Mouse (Mus musculus) liver, embryonic 14.5 days (tissue): Measurements from ENCODE around the gene C130032M10Rik. TPM values are rescaled to one million over a fixed set of nuclear protein-coding genes. Genes with fewer than 3 reads are reported as not detected.

Experiments
- ATAC-seq: fragments of 200-750 bp; cut with Nextera tagmentation; 2 replicates; pipeline ENCODE4 v1.8.0; 2017; ENCODE audit warnings: moderate number of reproducible peaks, mild to moderate bottlenecking, moderate library complexity; ENCODE audit not compliant: insufficient read depth
- DNase-seq, 3 experiments: peaks; one replicate each; pipeline ENCODE4 v3.0.0-alpha.2; 2012 to 2013; ENCODE audit warnings: low read depth in 3 of 3, low spot score in 3 of 3
- H3K27ac ChIP-seq: fragments of 300-500 bp; sonication (generic); 2 replicates; pipeline ENCODE4 v1.5.1; 2014; ENCODE audit warnings: moderate library complexity, mild to moderate bottlenecking, control low read depth, inconsistent platforms
- H3K27me3 ChIP-seq: fragments of 300-500 bp; sonication (generic); 2 replicates; pipeline ENCODE4 v1.6.1; 2014; ENCODE audit warnings: mild to moderate bottlenecking, low read length, moderate library complexity; ENCODE audit not compliant: control insufficient read depth, insufficient read depth
- H3K36me3 ChIP-seq: fragments of 300-500 bp; sonication (generic); replicated peaks from 2 replicates; pipeline ENCODE4 v1.6.1; 2014; ENCODE audit warnings: low read depth; ENCODE audit not compliant: control insufficient read depth, insufficient read depth
- H3K4me1 ChIP-seq, 2 experiments: fragments of 200-500 bp in 1 of 2; fragments of 300-500 bp in 1 of 2; sonication (generic) in 1 of 2; replicated peaks; 2 replicates each; pipeline ENCODE4 v1.6.1; 2012 to 2014; ENCODE audit warnings: antibody characterized with exemption in 1 of 2, inconsistent platforms in 1 of 2, low read length in 1 of 2; ENCODE audit not compliant: control insufficient read depth in 2 of 2, insufficient read depth in 2 of 2
- H3K4me2 ChIP-seq: fragments of 300-500 bp; sonication (generic); 2 replicates; pipeline ENCODE4 v1.6.1; 2014; ENCODE audit warnings: low read depth, mild to moderate bottlenecking, control low read depth, moderate library complexity
- H3K4me3 ChIP-seq, 2 experiments: fragments of 200-500 bp in 1 of 2; fragments of 300-500 bp in 1 of 2; sonication (generic) in 1 of 2; 2 replicates each; pipeline ENCODE4 v1.5.1; 2012 to 2014; ENCODE audit warnings: low read depth in 2 of 2, low read length in 2 of 2, mild to moderate bottlenecking in 2 of 2, control low read depth in 1 of 2, inconsistent platforms in 1 of 2, moderate library complexity in 1 of 2; ENCODE audit not compliant: insufficient read depth in 1 of 2
- H3K9ac ChIP-seq: fragments of 300-500 bp; sonication (generic); replicated peaks from 2 replicates; pipeline ENCODE4 v1.6.1; 2014; ENCODE audit warnings: mild to moderate bottlenecking, control low read depth, moderate library complexity
- H3K9me3 ChIP-seq: fragments of 300-500 bp; sonication (generic); 2 replicates; pipeline ENCODE4 v1.6.1; 2016; ENCODE audit warnings: low read length, mixed read lengths; ENCODE audit not compliant: control insufficient read depth
- CTCF ChIP-seq: IDR thresholded peaks from 2 replicates; pipeline ENCODE4 v1.5.1; 2016; ENCODE audit warnings: antibody characterized with exemption, low read depth, control low read depth
- EP300 ChIP-seq: IDR thresholded peaks from 2 replicates; pipeline ENCODE4 v1.6.1; 2016; ENCODE audit warnings: antibody characterized with exemption, low read depth
- WGBS: fragments of 180-500 bp; shearing (Covaris S2); extraction: QIAGEN DNeasy Blood & Tissue Kit; methylation state at CpG from one replicate; pipeline ENCODE4 v1.1.7; 2014; ENCODE audit not compliant: insufficient replicate concordance; 5-methylcytosine and 5-hydroxymethylcytosine counted together
- polyA plus RNA-seq, 2 experiments: library from polyadenylated mRNA; depleted of rRNA in 1 of 2; stranded (reverse) in 1 of 2; unstranded in 1 of 2; fragments of >200 nt; fragmentation: Nextera tagmentation in 1 of 2; extraction: Ambion mirVana in 1 of 2; gene quantifications; 2 replicates each; pipeline versions ENCODE4 v1.2.1 to v1.2.3; 2012 to 2014

The C130032M10Rik gene
- polyA plus RNA-seq, 2 experiments: not detected

DNA sequence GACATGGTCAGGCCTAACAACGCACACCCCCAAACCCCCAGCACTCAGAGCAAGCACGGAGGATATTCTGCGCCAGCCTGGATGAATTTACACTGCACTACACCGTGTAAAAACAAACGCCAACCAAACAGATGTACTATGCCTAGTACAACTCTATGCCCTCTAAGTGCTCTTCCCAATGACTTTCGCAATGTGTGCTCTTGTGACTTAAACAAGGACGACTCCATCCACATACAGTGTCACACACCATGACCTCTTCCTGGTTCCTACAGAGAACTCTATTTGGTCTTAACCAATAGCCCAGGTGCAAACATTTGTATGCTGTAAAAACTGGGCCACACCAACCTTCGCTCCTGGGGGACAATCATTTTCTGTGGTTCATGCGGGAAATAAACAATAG lies 7.0 kb downstream of the C130032M10Rik start:
- 65% methylated on average over 9 of the region's 9 CpGs for WGBS
- H3K27ac ChIP-seq: no peak overlapping the region
- ATAC-seq: peak; percentile 60

DNA sequence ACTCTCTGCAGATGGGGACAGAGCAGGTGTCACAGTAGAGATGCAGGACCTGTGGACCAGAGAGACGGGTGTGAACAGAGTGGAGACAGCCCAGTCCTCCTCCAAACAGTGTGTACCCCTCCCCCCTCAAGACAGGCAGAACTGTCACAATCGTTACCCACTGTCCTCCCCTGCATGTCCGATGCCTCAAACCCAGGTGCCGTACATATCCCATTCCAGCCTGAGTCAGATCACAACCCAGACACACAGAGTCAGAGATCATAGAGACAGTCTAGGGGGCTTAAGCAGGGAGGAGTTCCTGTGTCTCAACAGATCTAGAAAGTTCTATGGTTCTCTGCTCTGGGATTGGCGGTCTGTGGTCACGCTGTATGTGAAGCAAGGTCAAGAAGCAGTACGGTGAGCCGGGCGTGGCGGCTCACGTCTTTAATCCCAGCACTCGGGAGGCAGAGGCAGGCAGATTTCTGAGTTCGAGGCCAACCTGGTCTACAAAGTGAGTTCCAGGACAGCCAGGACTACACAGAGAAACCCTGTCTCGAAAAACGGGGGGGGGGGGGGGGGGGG lies 9.7 kb downstream of the C130032M10Rik start:
- peaks cover 0 to 11% of the 10 kb centered on the region in 2 experiments; a peak in 2 of 4 replicates for H3K4me1 ChIP-seq
- H3K27me3 ChIP-seq: no peaks in the 10 kb centered on the region
- no peak overlapping the region for H3K4me2 ChIP-seq
- no peak for ATAC-seq
- TF ChIP-seq EP300 (no peak), CTCF (no peak)
- H3K36me3 ChIP-seq: no peaks in the 10 kb centered on the region
- H3K27ac ChIP-seq: no peak overlapping the region
- no peak overlapping the region for H3K9ac ChIP-seq
- H3K4me3 ChIP-seq: no peak overlapping the region
- 74% methylated on average over 13 of the region's 15 CpGs for whole genome bisulfite sequencing
- H3K9me3 ChIP-seq: no peaks in the 10 kb centered on the region
- no peak for DNase-seq

More for the DNA sequence above, 7.0 kb downstream of the C130032M10Rik start:
- peak in 1 of 3 experiments; percentile 20 for DNase-seq
- peaks cover 0 to 7% of the 10 kb centered on the region in 2 experiments; a peak in 1 of 4 replicates for H3K4me1 ChIP-seq
- H3K36me3 ChIP-seq: no peaks in the 10 kb centered on the region
- H3K27me3 ChIP-seq: no peaks in the 10 kb centered on the region
- no peak overlapping the region for H3K4me2 ChIP-seq
- H3K4me3 ChIP-seq: no peak overlapping the region
- H3K9ac ChIP-seq: no peak overlapping the region
- H3K9me3 ChIP-seq: no peaks in the 10 kb centered on the region
- TF ChIP-seq CTCF: no peak

DNA sequence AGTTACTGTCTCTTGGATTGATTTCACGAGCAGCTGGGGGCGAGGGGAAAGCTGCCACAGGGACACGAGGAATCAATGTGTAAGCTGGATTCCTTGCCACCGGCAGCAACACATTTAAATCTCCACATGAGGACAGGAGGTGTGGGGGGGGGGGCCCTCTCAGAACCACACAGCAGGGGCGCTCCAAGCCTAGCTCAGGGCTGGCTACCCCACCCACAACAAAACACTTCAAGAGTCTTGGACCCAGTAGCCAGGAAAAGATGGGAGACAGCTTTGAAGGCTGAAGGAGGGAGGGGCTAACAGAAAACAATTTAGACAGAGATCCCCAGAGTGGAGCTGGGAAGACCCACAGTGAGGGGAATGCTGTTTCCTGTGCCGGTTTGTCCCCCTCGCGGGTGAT lies 10.4 kb downstream of the C130032M10Rik start:
- no peaks in the 10 kb centered on the region for H3K27me3 ChIP-seq
- no peak overlapping the region for H3K9ac ChIP-seq
- 36% methylated on average over 8 of the region's 8 CpGs for WGBS
- H3K27ac ChIP-seq: no peak overlapping the region
- DNase-seq (no peak), ATAC-seq (no peak)
- H3K36me3 ChIP-seq: no peaks in the 10 kb centered on the region
- no peak overlapping the region for H3K4me3 ChIP-seq
- no peaks in the 10 kb centered on the region for H3K9me3 ChIP-seq
- H3K4me1 ChIP-seq: peaks cover 0 to 11% of the 10 kb centered on the region in 2 experiments; a peak in 2 of 4 replicates
- TF ChIP-seq CTCF (no peak), EP300 (no peak)
- H3K4me2 ChIP-seq: no peak overlapping the region

DNA sequence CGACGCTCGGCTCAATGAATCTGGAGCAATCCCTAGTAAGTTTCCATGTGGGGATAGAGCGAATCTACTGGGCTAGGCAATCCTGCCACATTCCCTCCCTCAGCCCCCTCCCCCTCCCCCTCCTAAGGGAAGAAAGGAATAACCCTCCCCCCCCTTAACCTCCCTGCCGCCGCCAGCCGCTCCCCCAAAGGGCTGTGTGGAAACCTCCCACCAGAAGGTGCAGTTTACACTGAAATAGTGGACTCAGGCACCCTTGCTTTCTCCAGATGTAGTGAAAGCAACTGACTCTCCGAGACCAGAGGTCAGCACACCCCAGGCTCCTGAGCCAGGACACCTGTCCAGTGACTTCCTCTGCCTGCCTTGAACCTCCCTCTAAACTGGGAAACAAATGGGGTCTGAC lies 11.1 kb downstream of the C130032M10Rik start:
- peaks cover 0 to 11% of the 10 kb centered on the region in 2 experiments; a peak in 2 of 4 replicates for H3K4me1 ChIP-seq
- no peak overlapping the region for H3K9ac ChIP-seq
- H3K36me3 ChIP-seq: no peaks in the 10 kb centered on the region
- TF ChIP-seq CTCF (no peak), EP300 (no peak)
- no peaks in the 10 kb centered on the region for H3K27me3 ChIP-seq
- H3K9me3 ChIP-seq: no peaks in the 10 kb centered on the region
- 49% methylated on average over 8 of the region's 8 CpGs for WGBS
- H3K4me2 ChIP-seq: peak overlapping the region; percentile 28
- DNase-seq (no peak), ATAC-seq (no peak)
- H3K27ac ChIP-seq: no peak overlapping the region
- H3K4me3 ChIP-seq: no peak overlapping the region

DNA sequence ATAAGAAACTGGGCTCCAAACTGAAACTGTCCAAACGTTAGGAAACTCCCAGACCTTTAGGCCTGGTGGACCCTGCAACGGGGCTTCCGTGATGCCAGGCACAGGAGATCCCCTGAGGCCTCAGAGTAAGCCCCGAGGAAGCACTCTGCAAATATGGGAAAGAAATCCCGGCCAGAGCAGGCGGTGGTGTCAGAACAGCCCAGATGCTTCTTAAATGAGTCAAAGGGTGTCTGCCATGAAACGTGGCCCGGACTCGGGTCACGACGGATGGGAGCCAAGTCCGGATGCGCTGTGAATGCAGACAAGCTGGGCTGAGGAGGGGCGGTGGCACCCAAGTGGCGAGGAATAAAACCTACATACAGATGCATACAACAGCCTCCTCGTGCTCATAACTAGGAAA lies 11.6 kb downstream of the C130032M10Rik start:
- DNase-seq: peak in 1 of 3 experiments; percentile 17
- peaks cover 0 to 9% of the 10 kb centered on the region in 2 experiments; a peak in 2 of 4 replicates for H3K4me1 ChIP-seq
- H3K4me3 ChIP-seq: no peak overlapping the region; a peak in 1 of 4 replicates
- TF ChIP-seq CTCF (no peak), EP300 (no peak)
- 0 out of 2 replicates have a peak, but pooled peaks have one; percentile 14 for ATAC-seq
- H3K36me3 ChIP-seq: no peaks in the 10 kb centered on the region
- H3K27ac ChIP-seq: no peak overlapping the region
- H3K9me3 ChIP-seq: no peaks in the 10 kb centered on the region
- H3K9ac ChIP-seq: no peak overlapping the region
- WGBS: 3% methylated on average over 16 of the region's 16 CpGs
- H3K4me2 ChIP-seq: peak overlapping the region; percentile 28
- no peaks in the 10 kb centered on the region for H3K27me3 ChIP-seq
